In genomic region chr1:143946933-143947332, GRCm38 (mm10) we compare ENCODE assay signal across 15 mouse cellular contexts. TPM values are rescaled to one million over a fixed set of nuclear protein-coding genes. Genes with fewer than 3 reads are reported as not detected.
DNase-seq lines count a peak whose midpoint lies in the region; ATAC-seq lines count a peak whose summit lies in the region.
"Had no signal": no experiment of that assay in that cellular context is flagged by ENCODE, and none has a peak within 500 bp of the region (broad histone marks: within the 10 kb centered on the region; RNA-seq: fewer than 3 reads in every experiment).

No protein-coding gene starts in this region.

- no peak overlapping the region for H3K27ac ChIP-seq in kidney, embryonic 15.5 days
- H3K27ac ChIP-seq: forebrain, embryonic 15.5 days; kidney, postnatal 0 days; limb, embryonic 13.5 days had no signal

- no peak overlapping the region for H3K4me3 ChIP-seq in kidney, embryonic 15.5 days (replicated peaks)
- H3K4me3 ChIP-seq: forebrain, embryonic 15.5 days; limb, embryonic 13.5 days had no signal

- no peaks in the 10 kb centered on the region for H3K9me3 ChIP-seq in kidney, embryonic 15.5 days (replicated peaks)
- H3K9me3 ChIP-seq: forebrain, embryonic 15.5 days; limb, embryonic 13.5 days had no signal

- no peak overlapping the region for H3K9ac ChIP-seq in kidney, embryonic 15.5 days
- H3K9ac ChIP-seq: forebrain, embryonic 15.5 days; limb, embryonic 13.5 days had no signal

- no peaks in the 10 kb centered on the region for H3K36me3 ChIP-seq in kidney, embryonic 15.5 days
- H3K36me3 ChIP-seq: forebrain, embryonic 15.5 days; limb, embryonic 13.5 days had no signal

- DNase-seq in kidney, adult 18-20 months: peak; percentile 42
- peak; percentile 96 for DNase-seq in NIH3T3 (ENCODE audit: low read depth)
- DNase-seq in lung, postnatal 36 days: peak; percentile 72
- no peak for DNase-seq in spleen, postnatal 36 days (ENCODE audit: low spot score in 2 of 2)
- DNase-seq in layer of hippocampus, postnatal 36 days: no peak
- no peak for DNase-seq in neural tube, embryonic 10.5 days (ENCODE audit: extremely low spot score, low spot score)
- DNase-seq: heart, adult 11 months; heart, postnatal 36 days; right cerebral cortex, adult 18-20 months had no signal

- H3K4me1 ChIP-seq in kidney, embryonic 15.5 days: no peaks in the 10 kb centered on the region
- H3K4me1 ChIP-seq: forebrain, embryonic 15.5 days; limb, embryonic 13.5 days had no signal

- H3K4me2 ChIP-seq in kidney, embryonic 15.5 days: no peak overlapping the region
- H3K4me2 ChIP-seq: forebrain, embryonic 15.5 days; limb, embryonic 13.5 days had no signal

- no peak for ATAC-seq in kidney, embryonic 15.5 days (replicated peaks; ENCODE audit: low FRiP score)
- ATAC-seq in granulocyte monocyte progenitor cell, adult 5-6 weeks (replicated peaks; ENCODE audit: poor library complexity, severe bottlenecking): peak; percentile 48
- ATAC-seq: forebrain, embryonic 15.5 days had no signal

- H3K27me3 ChIP-seq in kidney, embryonic 15.5 days: no peaks in the 10 kb centered on the region
- H3K27me3 ChIP-seq: CH12.LX; forebrain, embryonic 15.5 days; limb, embryonic 13.5 days had no signal

RNA-seq across cellular contexts. Expression of gene Rgs2, which starts 57.0 kb away (rescaled TPM):
- 32.1 and 41.6 TPM in 2 replicates for polyA plus RNA-seq in kidney, embryonic 15.5 days (2015; fragmentation: Nextera tagmentation; extraction: Ambion mirVana)
- 55.0 and 90.4 TPM in 2 replicates for total RNA-seq in granulocyte monocyte progenitor cell, adult 5-6 weeks (2014; fragmentation: Nextera tagmentation)
- total RNA-seq in granulocyte monocyte progenitor cell, adult 5-6 weeks (2017): 98.1 and 98.8 TPM in 2 replicates
- total RNA-seq in layer of hippocampus, postnatal 36 days (2021): 10 to 100 TPM; 35.6 to 38.7 TPM

Comparison
In these comparisons a context has a peak if more than half of its experiments do, and no peak if none do; other contexts are left out.
1. DNase-seq: peak in kidney, adult 18-20 months (single experiment), NIH3T3 (single experiment) and lung, postnatal 36 days (single experiment); none in spleen, postnatal 36 days (0 of 2), layer of hippocampus, postnatal 36 days (0 of 2) and neural tube, embryonic 10.5 days (single experiment).